Mouse (Mus musculus) splenic B cell, adult 2 months (primary cell): ENCODE measurements around the gene Spi1.

Experiments used
- DNase-seq: peaks from one replicate; pipeline ENCODE4 v3.0.0-alpha.2; 2011; ENCODE audit warnings: low read depth, low spot score
- H3K27me3 ChIP-seq: 2 replicates; pipeline ENCODE4 v1.6.1; 2012; ENCODE audit warnings: mild to moderate bottlenecking, low read length, moderate library complexity, mixed read lengths; ENCODE audit not compliant: control insufficient read depth, poor library complexity, insufficient read depth, severe bottlenecking
- H3K36me3 ChIP-seq: 2 replicates; pipeline ENCODE4 v1.6.1; 2012; ENCODE audit warnings: mild to moderate bottlenecking, low read length, moderate library complexity, mixed read lengths; ENCODE audit not compliant: control insufficient read depth, poor library complexity, insufficient read depth, severe bottlenecking

Spi1 gene

DNA sequence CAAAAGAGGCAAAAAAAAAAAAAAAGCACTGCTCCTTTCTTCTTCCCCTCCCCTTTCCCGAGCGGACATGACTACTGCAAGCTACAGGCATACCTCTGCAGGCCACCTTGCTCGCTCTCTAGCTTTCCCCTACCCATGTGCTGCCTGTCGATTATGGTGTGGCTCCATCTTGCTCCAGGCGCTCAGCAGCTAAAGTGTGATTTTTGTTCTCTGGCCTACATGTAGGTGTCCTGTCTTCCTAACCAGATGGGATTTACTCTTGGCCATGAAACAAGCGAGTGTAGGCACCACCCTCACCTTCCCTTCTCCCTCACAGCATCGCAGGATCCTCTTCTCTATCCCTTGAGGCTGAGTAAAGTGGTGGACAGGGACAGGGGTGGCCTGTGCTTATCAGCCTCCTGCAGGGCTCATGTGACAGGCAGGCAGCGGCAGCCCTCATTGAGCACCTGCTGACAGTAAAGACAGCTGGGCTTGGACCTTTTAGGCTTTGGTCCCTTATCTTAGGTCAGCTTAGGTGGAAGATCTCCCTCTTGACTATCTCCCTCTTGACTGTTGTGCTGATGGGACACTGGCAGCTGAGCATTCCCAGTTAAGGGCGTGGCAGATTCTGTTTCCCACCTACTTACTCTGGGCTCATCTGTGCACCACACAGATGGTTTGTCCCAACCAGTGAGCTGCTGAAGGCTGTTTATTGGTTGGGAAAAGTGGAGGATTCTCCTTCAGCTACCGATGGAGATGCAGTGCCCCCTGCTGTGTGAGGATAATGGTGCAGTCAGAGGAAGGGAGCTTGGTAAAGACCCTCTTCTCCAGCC lies 21.4 kb upstream of the Spi1 start:
- peaks cover 16% of the 10 kb centered on the region for H3K36me3 ChIP-seq
- H3K27me3 ChIP-seq = no peaks in the 10 kb centered on the region
- DNase-seq = peak; percentile 29

DNA sequence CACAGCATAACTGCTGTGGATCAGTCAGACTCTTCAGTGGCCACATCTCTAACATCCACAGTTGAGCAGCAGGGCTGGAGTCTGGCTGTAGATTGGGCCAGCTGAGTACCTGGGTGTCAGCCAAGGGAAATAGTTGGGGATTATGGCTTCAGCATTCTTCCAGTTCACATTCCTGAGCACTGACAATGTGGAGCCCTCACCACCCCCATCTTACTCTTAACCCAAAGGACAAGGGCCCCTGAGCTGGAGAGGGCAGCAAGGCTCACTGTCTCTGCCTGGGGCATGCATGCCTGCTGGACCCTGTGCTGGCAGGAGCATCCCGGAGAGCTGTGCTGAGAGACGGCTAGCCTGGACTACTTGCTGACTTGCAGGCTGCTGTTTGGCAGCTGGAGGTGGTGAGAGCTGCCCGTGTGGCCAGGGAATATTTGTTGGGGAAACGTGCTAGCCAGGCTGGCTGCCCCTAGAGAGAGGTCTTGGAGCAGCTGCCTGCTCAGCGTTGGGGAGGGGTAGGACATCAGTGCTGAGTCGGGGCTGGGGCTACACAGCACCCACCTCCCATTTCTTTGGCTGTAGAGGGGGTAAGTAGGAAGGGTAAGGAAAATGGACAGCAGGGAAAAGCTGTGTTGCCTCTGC lies 20.2 kb upstream of the Spi1 start:
- DNase-seq = no peak
- peaks cover 15% of the 10 kb centered on the region for H3K36me3 ChIP-seq
- no peaks in the 10 kb centered on the region for H3K27me3 ChIP-seq

DNA sequence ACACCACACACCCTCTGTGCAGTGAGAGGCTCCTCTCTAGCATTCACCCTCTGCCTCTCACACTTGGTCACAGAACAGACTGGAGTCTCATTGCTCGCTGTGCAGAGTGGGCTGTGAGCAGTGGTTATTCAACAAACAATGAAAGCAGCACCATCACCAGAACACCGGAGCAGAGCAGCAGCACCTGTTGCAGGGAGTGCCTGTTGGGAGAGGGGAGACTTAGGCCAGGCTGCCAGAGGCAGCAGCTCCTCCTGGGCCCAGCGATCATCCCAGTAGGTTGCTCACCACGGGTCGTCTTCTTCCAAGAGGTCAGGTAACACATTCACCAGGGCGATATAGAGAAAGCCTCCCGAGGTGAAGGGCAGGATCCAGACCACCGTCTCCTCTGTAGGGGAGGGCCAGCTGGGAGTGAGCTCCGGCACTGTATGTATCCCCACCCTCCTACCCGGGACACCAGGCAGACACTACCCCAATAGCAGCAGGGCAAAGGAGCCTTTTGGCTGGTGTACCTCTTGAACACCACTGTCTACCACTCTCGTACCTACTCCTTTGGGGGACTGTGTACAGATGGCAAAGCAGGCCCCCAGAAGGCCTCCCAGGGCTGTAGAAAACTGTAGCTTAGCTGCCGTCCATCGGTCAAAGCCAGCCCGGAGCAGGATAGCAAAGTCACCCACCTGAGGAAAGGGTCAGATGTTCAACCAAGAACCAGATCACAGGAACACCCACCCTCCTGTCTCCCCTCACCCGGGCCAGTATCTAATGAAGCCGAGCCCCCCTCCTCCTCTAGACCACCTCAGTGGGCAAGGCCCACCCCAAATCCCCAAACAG lies 19.2 kb upstream of the Spi1 start:
- no peak for DNase-seq
- Histone ChIP-seq H3K36me3 (peaks cover 12% of the 10 kb centered on the region), H3K27me3 (no peaks in the 10 kb centered on the region)

DNA sequence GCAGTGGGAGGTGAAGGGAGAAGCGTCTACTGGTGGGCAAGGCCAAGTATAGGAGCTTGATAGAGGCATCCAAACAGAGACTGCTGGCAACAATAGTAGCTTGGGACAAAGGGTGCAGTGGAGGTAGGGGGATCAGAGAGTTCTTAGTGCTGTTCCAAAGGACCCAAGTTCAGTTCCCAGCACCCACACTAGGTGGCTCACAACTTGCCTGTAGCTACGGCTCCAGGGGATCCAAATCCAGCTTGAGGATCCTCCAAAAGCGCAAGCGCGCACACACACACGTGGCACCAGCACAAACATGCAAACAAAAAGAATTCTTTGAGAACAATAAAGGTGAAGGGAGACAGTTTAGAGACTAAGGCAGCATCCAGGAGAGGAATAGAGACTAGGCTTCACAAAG lies 18.0 kb upstream of the Spi1 start:
- peaks cover 9% of the 10 kb centered on the region for H3K36me3 ChIP-seq
- DNase-seq = no peak
- no peaks in the 10 kb centered on the region for H3K27me3 ChIP-seq

DNA sequence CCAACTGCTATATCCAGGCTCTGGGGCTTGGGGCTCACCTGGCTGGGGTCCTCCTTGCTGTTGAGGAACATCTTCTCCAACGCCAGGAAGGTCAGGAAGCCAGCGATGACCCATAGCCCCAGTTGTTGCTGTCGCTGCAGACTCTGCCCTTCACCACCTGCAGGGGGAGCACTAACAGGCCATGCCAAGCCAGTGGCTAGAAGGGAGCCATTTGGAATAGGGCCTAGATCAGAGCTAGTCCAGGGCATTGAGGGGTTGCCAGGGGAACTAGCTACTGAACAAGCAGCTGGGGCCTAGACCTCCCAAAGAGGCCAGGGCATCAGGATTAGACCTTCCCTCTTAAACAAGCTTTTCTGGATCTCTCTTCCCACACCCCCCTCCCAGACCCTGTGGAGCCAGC lies 16.6 kb upstream of the Spi1 start:
- DNase-seq = peak; percentile 72

DNA sequence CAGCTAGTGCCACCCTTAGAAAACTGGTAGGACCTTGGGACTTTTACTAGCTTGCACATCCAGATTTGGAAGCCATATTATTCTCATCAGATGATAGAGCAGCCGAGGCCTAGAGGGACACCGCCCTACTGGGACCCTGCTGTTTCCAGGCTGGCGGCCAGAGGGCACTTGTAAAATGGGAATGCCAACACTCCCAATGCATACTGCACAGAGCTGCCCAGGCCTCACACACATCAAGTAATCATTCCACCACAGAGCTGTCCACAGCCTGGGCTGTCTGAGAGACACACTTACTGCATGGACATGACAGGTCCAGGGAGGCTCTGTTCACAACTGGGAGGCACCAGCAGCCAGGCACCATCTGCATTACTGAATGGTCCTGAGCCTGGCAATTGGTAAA lies 15.7 kb upstream of the Spi1 start:
- Histone ChIP-seq H3K27me3 (no peaks in the 10 kb centered on the region), H3K36me3 (peaks cover 9% of the 10 kb centered on the region)
- DNase-seq = no peak

More for the DNA sequence above, 16.6 kb upstream of the Spi1 start:
- Histone ChIP-seq H3K36me3 (peaks cover 9% of the 10 kb centered on the region), H3K27me3 (no peaks in the 10 kb centered on the region)

DNA sequence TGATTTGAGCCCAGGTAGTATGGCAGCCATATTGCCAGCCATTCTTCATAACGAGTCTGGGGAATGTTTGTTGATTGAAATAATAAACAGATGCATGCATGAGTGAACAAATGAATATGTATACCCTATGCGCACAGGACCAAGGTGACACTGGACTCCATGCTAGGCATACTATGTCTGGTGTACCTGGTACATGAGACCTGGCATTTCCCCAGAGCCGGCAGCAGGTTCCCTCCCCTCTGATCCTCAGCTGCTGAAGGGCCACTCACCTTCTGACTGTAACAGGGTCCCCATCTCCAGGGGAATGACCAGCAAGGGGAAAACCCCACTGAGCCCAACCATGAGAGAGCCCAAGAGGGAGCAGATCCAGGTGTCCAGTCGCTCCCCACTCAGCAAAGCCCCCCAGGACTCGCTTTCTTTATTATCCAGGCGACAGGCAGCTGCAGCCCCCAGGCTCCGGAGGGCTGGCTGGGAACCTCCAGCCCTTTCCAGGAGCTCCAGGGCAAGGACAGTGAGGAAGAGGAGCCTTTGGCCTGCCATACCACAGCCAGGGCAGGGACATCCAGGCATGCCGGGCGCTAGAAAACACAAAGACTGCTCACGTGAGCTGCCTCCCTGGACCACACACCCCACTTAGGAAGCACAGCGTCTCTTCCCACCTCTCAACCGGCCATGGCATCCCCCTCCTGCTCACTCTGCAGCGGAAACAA lies 13.9 kb upstream of the Spi1 start:
- no peak for DNase-seq
- Histone ChIP-seq H3K27me3 (no peaks in the 10 kb centered on the region), H3K36me3 (peaks cover 3% of the 10 kb centered on the region)

DNA sequence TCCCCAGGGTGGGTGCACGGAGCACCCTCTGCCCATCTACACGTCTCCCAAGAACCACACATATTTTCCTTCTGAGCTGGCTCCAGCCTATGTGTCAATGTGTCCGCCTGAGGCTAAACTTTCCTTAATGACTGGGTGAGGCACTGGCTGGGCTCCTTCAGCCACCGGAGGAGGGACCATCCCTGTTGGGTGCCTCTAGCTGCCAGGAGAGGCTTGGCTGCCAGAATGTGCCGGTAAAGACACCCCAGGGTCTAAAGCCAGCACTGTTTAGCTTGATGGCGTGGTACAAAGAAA lies 13.4 kb upstream of the Spi1 start:
- Histone ChIP-seq H3K36me3 (peaks cover 2% of the 10 kb centered on the region), H3K27me3 (no peaks in the 10 kb centered on the region)
- DNase-seq = no peak

DNA sequence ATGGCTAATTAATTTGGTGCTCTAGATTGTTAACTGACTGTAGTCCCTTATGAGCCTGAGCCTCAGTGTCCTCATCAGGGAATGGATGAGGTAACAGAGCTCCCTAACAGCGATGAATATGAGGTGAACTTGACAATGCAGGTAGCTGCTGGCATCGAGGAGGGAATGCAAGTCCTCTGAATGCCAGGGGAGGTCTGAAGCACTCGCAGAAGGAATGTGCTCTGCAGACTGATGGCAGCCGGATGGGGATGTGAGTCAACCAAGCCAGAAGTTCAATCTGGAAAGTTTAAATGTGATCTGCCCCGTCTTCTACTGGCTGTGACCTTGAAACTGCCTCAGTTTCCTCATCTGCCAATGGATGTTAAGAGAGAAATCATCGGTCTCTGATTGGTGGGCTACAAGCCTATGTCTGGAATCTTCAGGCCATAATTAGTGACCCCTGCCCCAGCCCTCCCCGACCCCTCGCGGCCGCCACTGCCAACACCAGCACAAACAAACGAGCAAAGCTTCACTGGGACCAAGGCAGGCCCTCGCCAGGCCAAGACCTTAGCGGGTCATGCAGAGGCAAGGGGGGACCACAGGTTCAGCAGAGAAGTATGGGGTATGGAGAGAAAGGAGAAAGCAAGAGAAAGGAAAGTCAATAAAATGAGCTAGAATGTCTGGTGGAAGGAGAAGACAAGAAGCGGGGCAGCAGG lies 12.7 kb upstream of the Spi1 start:
- H3K27me3 ChIP-seq = no peaks in the 10 kb centered on the region
- H3K36me3 ChIP-seq = no peaks in the 10 kb centered on the region
- no peak for DNase-seq

DNA sequence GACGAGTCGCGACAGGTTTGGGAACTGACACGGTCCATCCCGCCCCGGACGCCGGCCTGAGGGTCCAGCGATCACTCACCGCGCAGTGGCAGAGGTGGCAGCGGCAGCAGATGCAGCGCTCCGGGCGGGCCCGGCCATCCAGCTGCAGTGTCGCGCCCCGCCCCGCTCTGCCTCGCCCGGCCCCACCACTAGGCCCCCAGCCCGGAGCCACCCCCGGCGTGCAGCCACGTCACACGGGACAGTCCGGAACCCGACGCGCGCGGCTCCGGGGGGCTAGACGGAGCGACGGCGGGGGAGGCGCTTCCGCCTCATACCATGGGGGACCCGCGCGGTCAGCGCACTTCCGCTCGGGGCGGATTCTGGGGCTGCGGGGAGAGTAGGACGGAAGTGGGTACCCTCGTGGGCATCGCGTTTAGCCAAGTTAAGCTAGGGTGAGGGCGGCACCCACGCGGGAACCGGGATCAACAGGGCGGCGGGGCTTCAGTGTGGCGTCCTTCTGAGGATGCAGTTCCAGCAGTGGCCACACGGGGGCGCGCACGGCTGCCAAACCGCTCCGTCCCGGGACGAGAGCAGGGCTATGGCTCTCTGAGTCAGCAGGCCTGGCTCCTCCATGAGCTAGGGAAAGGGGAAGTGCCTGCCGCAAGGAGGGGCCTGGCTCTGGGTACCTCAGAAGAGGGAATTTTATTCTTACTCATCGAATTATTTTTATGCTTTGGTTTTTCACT lies 12.0 kb upstream of the Spi1 start, which contains the start of gene Slc39a13:
Gene Slc39a13 (minus strand): TSS at position 342 of the 725 bp plus-strand sequence.
- DNase-seq = peak; percentile 96

DNA sequence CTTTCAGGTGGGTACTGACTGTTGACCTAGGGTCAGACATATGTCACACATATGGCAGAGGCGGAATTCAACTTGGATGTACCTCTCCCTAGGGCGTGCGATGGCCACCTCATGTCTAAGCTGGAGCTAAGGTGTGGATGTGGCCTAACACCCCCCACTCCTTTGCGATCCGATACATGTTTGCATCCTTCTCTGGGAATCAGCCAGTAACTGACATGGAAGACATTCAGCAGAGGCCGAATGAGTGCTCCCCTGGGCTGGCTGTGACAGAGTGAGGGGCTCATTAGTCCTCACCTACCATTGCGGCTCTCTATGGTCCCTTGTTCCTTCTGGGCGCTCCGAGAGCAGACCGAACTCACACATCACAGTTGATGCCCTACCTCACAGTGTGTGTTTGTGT lies 11.1 kb upstream of the Spi1 start:
- H3K27me3 ChIP-seq = no peaks in the 10 kb centered on the region
- no peak for DNase-seq
- H3K36me3 ChIP-seq = no peaks in the 10 kb centered on the region

More for the DNA sequence above, 12.0 kb upstream of the Spi1 start, which contains the start of gene Slc39a13:
- H3K36me3 ChIP-seq = no peaks in the 10 kb centered on the region
- no peaks in the 10 kb centered on the region for H3K27me3 ChIP-seq

DNA sequence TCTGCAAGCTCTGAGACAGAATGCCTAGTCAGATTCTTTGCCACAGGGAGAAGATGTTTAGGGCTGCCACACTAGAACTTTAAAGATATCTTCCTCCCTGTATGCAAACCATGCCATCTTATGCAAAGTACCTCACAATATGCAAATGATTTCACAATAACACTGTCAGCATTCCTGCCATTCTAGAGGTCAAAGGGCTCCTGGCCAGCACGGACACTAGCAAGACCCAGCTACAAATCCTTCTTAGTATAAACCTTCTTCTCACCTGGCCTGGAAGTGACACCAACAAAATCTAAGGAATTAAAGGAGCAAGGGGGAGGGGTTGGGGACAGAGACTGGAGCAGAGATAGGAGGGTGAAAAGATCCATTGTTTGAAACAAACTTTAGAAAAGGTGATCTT lies 10.1 kb upstream of the Spi1 start:
- H3K27me3 ChIP-seq = no peaks in the 10 kb centered on the region
- H3K36me3 ChIP-seq = no peaks in the 10 kb centered on the region
- DNase-seq = no peak

DNA sequence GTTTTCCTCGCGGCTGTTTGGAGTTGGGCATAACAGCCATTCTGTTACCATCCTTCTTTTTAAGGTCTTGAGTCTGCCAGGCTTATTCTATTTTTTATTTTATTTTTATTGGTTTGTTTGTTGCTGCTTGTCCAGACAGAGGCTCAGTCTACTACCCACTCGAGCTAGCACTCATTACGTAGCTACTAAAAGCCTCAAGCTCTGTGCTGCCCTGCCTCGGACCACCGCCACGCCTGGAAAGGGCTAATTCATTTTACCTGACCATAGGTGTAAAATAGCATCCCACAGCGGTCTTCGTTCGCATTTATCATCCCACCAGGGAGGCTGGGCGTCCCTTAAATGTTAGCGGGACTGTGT lies 4.3 kb upstream of the Spi1 start:
- DNase-seq = no peak
- Histone ChIP-seq H3K36me3 (no peaks in the 10 kb centered on the region), H3K27me3 (no peaks in the 10 kb centered on the region)
